Mouse (Mus musculus) embryo, embryonic 9.5 days (tissue): ENCODE results near the gene Vtcn1.
"Not testable (repeated sequence)": the region's sequence is repeated elsewhere in the genome, so short reads cannot be mapped to it uniquely, and the experiment has no call there.

Experiments
- DNase-seq: peaks from one replicate; pipeline ENCODE4 v3.0.0-alpha.2; 2017; ENCODE audit errors: extremely low spot score

The Vtcn1 gene

GRCm38 (mm10) chr3:100825225-100825965 is at the start of gene Vtcn1:
Vtcn1 (plus strand) TSS chr3:100825459.
- DNase-seq: no peak

GRCm38 (mm10) chr3:100776967-100777366 is 48.3 kb upstream of the Vtcn1 start:
- DNase-seq: no peak

GRCm38 (mm10) chr3:100777568-100777967 is 47.7 kb upstream of the Vtcn1 start:
- DNase-seq: peak; percentile 22

GRCm38 (mm10) chr3:100786076-100786475 is 39.2 kb upstream of the Vtcn1 start:
- no peak for DNase-seq

GRCm38 (mm10) chr3:100791670-100792069 is 33.6 kb upstream of the Vtcn1 start:
- DNase-seq: no peak

GRCm38 (mm10) chr3:100793345-100793744 is 31.9 kb upstream of the Vtcn1 start:
- DNase-seq: no peak

GRCm38 (mm10) chr3:100796571-100796970 is 28.7 kb upstream of the Vtcn1 start:
- no peak for DNase-seq

GRCm38 (mm10) chr3:100797166-100798145 is 27.8 kb upstream of the Vtcn1 start:
- peak; percentile 39 for DNase-seq

- DNase-seq: no peak
These were observed 26.3 kb upstream of the Vtcn1 start for GRCm38 (mm10) chr3:100798872-100799422.

- no peak for DNase-seq
These were observed 20.3 kb upstream of the Vtcn1 start for GRCm38 (mm10) chr3:100804975-100805374.

GRCm38 (mm10) chr3:100805925-100806324 is 19.3 kb upstream of the Vtcn1 start:
- no peak for DNase-seq

GRCm38 (mm10) chr3:100810461-100810860 is 14.8 kb upstream of the Vtcn1 start:
- no peak for DNase-seq

GRCm38 (mm10) chr3:100811836-100812235 is 13.4 kb upstream of the Vtcn1 start:
- no peak for DNase-seq

GRCm38 (mm10) chr3:100815490-100815889 is 9.8 kb upstream of the Vtcn1 start:
- DNase-seq: not testable (repeated sequence)

GRCm38 (mm10) chr3:100818709-100819108 is 6.5 kb upstream of the Vtcn1 start:
- no peak for DNase-seq

GRCm38 (mm10) chr3:100819571-100819970 is 5.7 kb upstream of the Vtcn1 start:
- no peak for DNase-seq

GRCm38 (mm10) chr3:100820852-100821251 is 4.4 kb upstream of the Vtcn1 start:
- no peak for DNase-seq

GRCm38 (mm10) chr3:100821276-100821675 is 4.0 kb upstream of the Vtcn1 start:
- DNase-seq: no peak

- no peak for DNase-seq
These were observed 18.5 kb downstream of the Vtcn1 start for GRCm38 (mm10) chr3:100843784-100844183.

GRCm38 (mm10) chr3:100844366-100844765 is 19.1 kb downstream of the Vtcn1 start:
- DNase-seq: no peak

- DNase-seq: no peak
These were observed 23.1 kb downstream of the Vtcn1 start for GRCm38 (mm10) chr3:100848348-100848747.

GRCm38 (mm10) chr3:100850468-100850867 is 25.2 kb downstream of the Vtcn1 start:
- DNase-seq: no peak
